ENCODE assay signal across 21 mouse cellular contexts in genomic region chr9:32798171-32798570, GRCm38 (mm10).
"Had no signal": no experiment of that assay in that cellular context is flagged by ENCODE, and none has a peak within 500 bp of the region (broad histone marks: within the 10 kb centered on the region; RNA-seq: fewer than 3 reads in every experiment).

No protein-coding gene starts in this region.

- H3K4me1 ChIP-seq: lung, embryonic 15.5 days; megakaryocyte, embryonic 14.5 days; midbrain, embryonic 13.5 days; midbrain, embryonic 15.5 days; neural tube, embryonic 13.5 days; neural tube, embryonic 15.5 days had no signal

- DNase-seq: liver, postnatal 0 days; lung, adult 2 months; lung, postnatal 14 days; lung, postnatal 36 days; retina, postnatal 1 day; right cerebral cortex, adult 18-20 months; right cerebral cortex, postnatal 25 days; right cerebral cortex, postnatal 4 days; spleen, adult 18-20 months; thymus, adult 18-20 months; thymus, postnatal 25 days; thymus, postnatal 4 days had no signal

- H3K9me3 ChIP-seq: lung, embryonic 15.5 days; megakaryocyte, embryonic 14.5 days; midbrain, embryonic 13.5 days; midbrain, embryonic 15.5 days; neural tube, embryonic 13.5 days; neural tube, embryonic 15.5 days had no signal

- H3K27me3 ChIP-seq: lung, embryonic 15.5 days; midbrain, embryonic 13.5 days; midbrain, embryonic 15.5 days; neural tube, embryonic 13.5 days; neural tube, embryonic 15.5 days had no signal

- H3K4me2 ChIP-seq: lung, embryonic 15.5 days; midbrain, embryonic 11.5 days; midbrain, embryonic 13.5 days; midbrain, embryonic 15.5 days; neural tube, embryonic 13.5 days; neural tube, embryonic 15.5 days had no signal

- H3K9ac ChIP-seq: liver, postnatal 0 days; lung, embryonic 15.5 days; midbrain, embryonic 13.5 days; midbrain, embryonic 15.5 days; neural tube, embryonic 13.5 days; neural tube, embryonic 15.5 days had no signal

- H3K4me3 ChIP-seq: lung, embryonic 15.5 days; megakaryocyte, embryonic 14.5 days; midbrain, embryonic 13.5 days; midbrain, embryonic 15.5 days; neural tube, embryonic 13.5 days; neural tube, embryonic 15.5 days had no signal

- H3K36me3 ChIP-seq: lung, embryonic 15.5 days; midbrain, embryonic 13.5 days; midbrain, embryonic 15.5 days; neural tube, embryonic 13.5 days; neural tube, embryonic 15.5 days had no signal

- H3K27ac ChIP-seq: lung, embryonic 15.5 days; macrophage; midbrain, embryonic 13.5 days; midbrain, embryonic 15.5 days; neural tube, embryonic 13.5 days; neural tube, embryonic 15.5 days had no signal

- ATAC-seq: liver, postnatal 0 days; lung, postnatal 0 days; midbrain, embryonic 13.5 days; midbrain, embryonic 15.5 days had no signal
